Mouse (Mus musculus) small intestine, adult 2 months (tissue): ENCODE measurements around the gene Fam198a. TPM values are rescaled to one million over a fixed set of nuclear protein-coding genes. Genes with fewer than 3 reads are reported as not detected.

Experiments
- H3K27ac ChIP-seq: fragments of 200-500 bp; 2 replicates; pipeline ENCODE4 v1.5.1; 2012; ENCODE audit warnings: low read depth, low read length, control low read depth, inconsistent platforms; ENCODE audit not compliant: insufficient read depth
- H3K27me3 ChIP-seq: fragments of 200-500 bp; 2 replicates; pipeline ENCODE4 v1.6.1; 2012; ENCODE audit warnings: mild to moderate bottlenecking, moderate library complexity, low read length, inconsistent platforms; ENCODE audit not compliant: control insufficient read depth, insufficient read depth
- H3K36me3 ChIP-seq: fragments of 200-500 bp; 2 replicates; pipeline ENCODE4 v1.6.1; 2012; ENCODE audit warnings: mild to moderate bottlenecking, low read length, control low read depth, inconsistent platforms; ENCODE audit not compliant: control insufficient read depth, insufficient read depth
- H3K4me1 ChIP-seq: fragments of 200-500 bp; 2 replicates; pipeline ENCODE4 v1.6.1; 2012; ENCODE audit warnings: low read length, inconsistent platforms, mixed read lengths; ENCODE audit not compliant: control insufficient read depth, insufficient read depth, insufficient read length
- H3K4me3 ChIP-seq: fragments of 200-500 bp; 2 replicates; pipeline ENCODE4 v1.5.1; 2012; ENCODE audit warnings: low read depth, mild to moderate bottlenecking, control low read depth, inconsistent platforms, low read length, moderate library complexity
- CTCF ChIP-seq: fragments of 200-500 bp; IDR thresholded peaks from 2 replicates; pipeline ENCODE4 v1.5.1; 2012; ENCODE audit warnings: low read depth, mild to moderate bottlenecking, control low read depth, inconsistent platforms, low read length, moderate library complexity, mixed read lengths; ENCODE audit not compliant: insufficient replicate concordance, insufficient read length; ENCODE audit errors: extremely low read depth
- POLR2A ChIP-seq: fragments of 200-500 bp; IDR thresholded peaks from 2 replicates; pipeline ENCODE4 v1.6.1; 2012; ENCODE audit warnings: low read depth, mild to moderate bottlenecking, control low read depth, inconsistent platforms, low read length, moderate library complexity
- WGBS: fragments of 180-500 bp; shearing (Covaris S2); methylation state at CpG from one replicate; pipeline ENCODE4 v1.1.7; 2018; 5-methylcytosine and 5-hydroxymethylcytosine counted together
- polyA plus RNA-seq: library from polyadenylated mRNA; depleted of rRNA; stranded (reverse); fragments of >200 nt; gene quantifications from 2 replicates; pipeline ENCODE4 v1.2.3, GENCODE M21; 2012

Fam198a gene
- polyA plus RNA-seq, 1 experiment: 0.24 TPM

- no peaks in the 10 kb centered on the region for H3K27me3 ChIP-seq
- peaks cover 10% of the 10 kb centered on the region for H3K4me1 ChIP-seq
- no peak overlapping the region for H3K27ac ChIP-seq
- TF ChIP-seq POLR2A (no peak), CTCF (no peak)
- H3K4me3 ChIP-seq: no peak overlapping the region
- WGBS: 78% methylated on average over 4 of the region's 4 CpGs
- H3K36me3 ChIP-seq: no peaks in the 10 kb centered on the region
These were observed 2.4 kb upstream of the Fam198a start for GRCm38 (mm10) chr9:121948431-121948830.

DNA sequence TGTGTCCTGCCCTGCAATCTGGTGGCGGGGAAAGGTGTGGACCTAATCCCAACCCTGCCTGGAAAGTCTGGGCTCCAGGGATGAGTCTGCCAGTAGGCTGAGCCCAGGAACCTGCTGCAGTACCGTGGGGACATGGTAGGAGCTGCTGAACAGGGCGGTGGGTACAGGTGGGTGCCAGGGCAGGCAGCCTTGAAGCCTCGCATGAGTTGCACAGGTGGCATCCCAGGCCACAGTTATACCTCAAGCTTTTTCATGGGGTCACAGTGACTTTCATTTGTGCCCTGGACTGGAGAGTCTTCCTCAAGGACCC, 281 bp downstream of the Fam198a start:
- 39% methylated on average over 4 of the region's 4 CpGs for WGBS
- Histone ChIP-seq H3K27ac (no peak overlapping the region), H3K4me1 (peaks cover 10% of the 10 kb centered on the region), H3K27me3 (no peaks in the 10 kb centered on the region), H3K36me3 (no peaks in the 10 kb centered on the region), H3K4me3 (peak overlapping the region; percentile 39)
- TF ChIP-seq CTCF (no peak), POLR2A (no peak)

DNA sequence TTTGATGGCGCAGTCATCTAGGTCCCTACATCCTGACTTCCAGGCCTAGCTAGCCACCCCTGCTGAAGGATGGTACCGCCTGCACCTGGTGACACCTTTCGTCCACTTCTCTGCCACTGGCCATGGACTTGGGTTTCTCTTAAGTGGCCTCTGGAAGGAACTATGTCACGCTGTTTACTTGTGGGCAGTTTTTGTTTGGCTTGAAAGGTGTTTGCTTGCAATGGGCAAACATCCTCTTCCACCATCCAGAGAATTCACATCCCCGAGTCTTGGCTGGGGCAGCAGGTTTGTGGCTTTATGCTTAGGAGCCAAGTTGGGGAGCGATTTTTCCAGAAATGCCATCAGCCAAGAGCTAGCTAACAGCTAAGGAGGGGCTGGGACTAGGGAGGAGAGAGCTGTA, 1.8 kb downstream of the Fam198a start:
- Histone ChIP-seq H3K36me3 (no peaks in the 10 kb centered on the region), H3K27me3 (no peaks in the 10 kb centered on the region), H3K27ac (no peak overlapping the region), H3K4me1 (peaks cover 10% of the 10 kb centered on the region), H3K4me3 (no peak overlapping the region)
- 84% methylated on average over 6 of the region's 6 CpGs for WGBS
- no peak for TF ChIP-seq CTCF
- no peak for TF ChIP-seq POLR2A

DNA sequence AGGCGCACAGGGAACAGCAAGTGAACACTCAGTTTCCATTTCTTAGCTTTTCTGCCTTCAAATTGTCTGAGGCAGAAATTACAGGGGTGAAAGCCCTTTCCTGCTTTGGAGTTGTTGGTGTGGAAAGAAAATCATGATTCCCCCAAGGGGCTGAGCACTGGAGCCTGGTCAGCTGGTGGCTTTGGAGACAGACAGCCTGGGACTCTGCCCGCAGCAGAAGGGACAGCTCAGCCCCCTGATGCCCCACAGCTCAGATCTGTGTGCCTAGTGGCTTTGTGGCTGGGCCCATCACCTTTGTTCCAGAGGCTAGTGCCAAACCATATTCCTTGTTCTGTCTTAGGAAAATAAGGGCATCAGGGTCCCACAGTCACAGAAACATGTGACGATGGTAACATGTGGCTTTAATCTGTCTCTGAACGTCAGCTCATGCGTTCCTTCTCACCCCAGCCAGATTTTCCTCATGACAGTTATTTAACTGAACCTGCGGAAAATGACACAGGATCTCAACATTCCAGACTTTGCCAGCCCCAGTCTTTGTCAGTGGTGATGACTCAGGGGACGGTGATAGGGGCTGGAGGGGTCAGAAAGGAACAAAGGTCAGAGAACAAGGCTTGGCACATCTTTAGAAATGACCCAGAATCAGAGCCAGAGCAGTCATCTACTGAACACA, 9.3 kb downstream of the Fam198a start:
- Histone ChIP-seq H3K36me3 (no peaks in the 10 kb centered on the region), H3K27me3 (no peaks in the 10 kb centered on the region), H3K4me1 (no peaks in the 10 kb centered on the region), H3K4me3 (no peak overlapping the region), H3K27ac (no peak overlapping the region)
- TF ChIP-seq POLR2A (no peak), CTCF (no peak)
- WGBS: 57% methylated on average over 7 of the region's 7 CpGs

DNA sequence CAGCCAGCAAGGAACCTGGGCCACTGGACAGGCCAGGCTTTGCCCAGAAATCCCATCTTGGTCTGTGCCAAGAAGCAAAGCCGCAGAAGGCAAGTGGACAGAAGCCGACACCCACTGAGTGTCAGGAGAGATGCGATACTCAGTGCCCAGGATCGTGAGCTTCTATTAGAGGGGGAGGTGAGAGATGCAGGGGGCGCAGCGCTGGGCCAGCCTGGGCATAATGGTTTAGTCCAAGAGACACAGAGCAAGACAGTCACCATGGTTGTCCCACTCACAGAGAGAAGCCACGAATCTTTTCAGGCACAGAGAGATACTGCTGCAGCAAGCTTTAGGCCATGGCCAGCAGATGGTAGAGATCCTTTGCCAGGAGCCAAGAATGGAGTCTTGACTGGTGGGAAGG, 14.2 kb downstream of the Fam198a start:
- Histone ChIP-seq H3K36me3 (no peaks in the 10 kb centered on the region), H3K27me3 (no peaks in the 10 kb centered on the region), H3K4me3 (no peak overlapping the region), H3K27ac (no peak overlapping the region), H3K4me1 (no peaks in the 10 kb centered on the region)
- TF ChIP-seq CTCF (no peak), POLR2A (no peak)
- 90% methylated on average over 7 of the region's 7 CpGs for WGBS

DNA sequence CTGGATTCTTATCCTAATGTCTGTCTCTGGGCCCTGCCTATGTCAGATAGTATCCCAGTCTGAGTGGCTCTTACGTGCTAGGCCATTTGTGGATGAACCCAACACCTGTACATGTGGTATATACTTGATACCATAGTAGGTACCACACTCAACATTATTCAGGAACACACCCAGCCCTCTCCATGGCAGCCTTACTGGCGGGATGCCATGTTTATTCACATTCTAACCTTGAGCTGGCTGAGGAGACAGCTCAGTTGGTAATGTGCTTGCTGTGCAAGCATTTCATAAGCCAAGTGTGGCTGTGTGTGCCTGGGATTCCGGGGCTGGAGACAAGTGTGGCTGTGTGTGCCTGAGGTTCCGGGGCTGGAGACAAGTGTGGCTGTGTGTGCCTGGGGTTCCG, 17.5 kb downstream of the Fam198a start:
- Histone ChIP-seq H3K4me3 (no peak overlapping the region), H3K36me3 (no peaks in the 10 kb centered on the region), H3K27ac (no peak overlapping the region), H3K4me1 (no peaks in the 10 kb centered on the region), H3K27me3 (no peaks in the 10 kb centered on the region; the same call in 1 of the 2 replicates)
- TF ChIP-seq POLR2A: no peak
- TF ChIP-seq CTCF: no peak
- 51% methylated on average over 5 of the region's 5 CpGs for WGBS

DNA sequence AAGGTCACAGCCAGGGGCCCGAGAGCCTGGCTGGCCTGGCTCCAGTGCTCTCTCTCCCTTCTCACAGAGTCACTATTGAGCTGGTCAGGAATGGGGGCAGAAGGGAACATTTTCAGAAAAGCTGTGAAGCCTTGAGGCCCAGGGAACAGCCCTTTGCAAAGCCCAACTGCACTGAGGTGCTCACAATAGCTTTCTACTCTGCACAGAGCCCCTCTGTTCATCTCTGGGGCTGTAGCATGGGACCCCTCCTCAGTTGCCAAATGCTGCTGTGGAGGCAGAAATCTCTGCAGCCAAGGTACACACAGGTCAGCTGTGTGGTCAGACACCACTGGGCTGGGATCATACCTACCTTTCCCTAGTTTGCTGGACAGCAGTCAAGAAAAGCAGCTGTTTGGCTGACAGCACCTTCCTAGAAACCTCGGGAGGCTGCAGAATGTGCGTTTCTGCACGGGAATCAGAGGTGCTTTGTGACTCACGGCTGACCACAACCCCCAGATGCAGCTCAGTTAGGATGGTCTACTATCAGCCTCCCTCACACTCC, 19.1 kb downstream of the Fam198a start:
- Histone ChIP-seq H3K27me3 (no peaks in the 10 kb centered on the region; the same call in 1 of the 2 replicates), H3K4me1 (no peaks in the 10 kb centered on the region), H3K36me3 (no peaks in the 10 kb centered on the region), H3K27ac (no peak overlapping the region), H3K4me3 (no peak overlapping the region)
- 43% methylated on average over 5 of the region's 5 CpGs for WGBS
- TF ChIP-seq POLR2A: no peak
- TF ChIP-seq CTCF: no peak
